Mouse (Mus musculus) testis, adult 2 months (tissue): ENCODE measurements around the gene Bora.

Experiments used
- CTCF ChIP-seq: fragments of 200-500 bp; IDR thresholded peaks from 2 replicates; pipeline ENCODE4 v1.5.1; 2012; ENCODE audit warnings: low read depth, mild to moderate bottlenecking, inconsistent platforms, low read length, moderate library complexity; ENCODE audit not compliant: control insufficient read depth, insufficient read depth, insufficient replicate concordance
- POLR2A ChIP-seq: fragments of 200-500 bp; IDR thresholded peaks from 2 replicates; pipeline ENCODE4 v1.6.1; 2012; ENCODE audit warnings: low read depth, mild to moderate bottlenecking, inconsistent platforms, low read length, moderate library complexity; ENCODE audit not compliant: control insufficient read depth

- TF ChIP-seq POLR2A (no peak), CTCF (no peak)
Measured at GRCm38 (mm10) chr14:99121584-99122339, 75.7 kb downstream of the Bora start.
